Mouse (Mus musculus): Measurements from ENCODE around the gene Gm6525. TPM values are rescaled to one million over a fixed set of nuclear protein-coding genes. Genes with fewer than 3 reads are reported as not detected.

The Gm6525 gene
- not detected in 4 replicates for total RNA-seq (2023; ENCODE audit: inconsistent age)

GRCm38 (mm10) chr3:84173581-84174154, at the start of gene Gm6525:
Gm6525 (plus strand) TSS chr3:84174104.

GRCm38 (mm10) chr3:84155558-84156006, 18.3 kb upstream of the Gm6525 start, which contains the start of gene Mnd1:
Mnd1 (minus strand) TSS chr3:84155786.

Other genes with a start within 250 kb of the Gm6525 start
- 499 to 551 TPM (median 527 TPM) in 4 replicates for gene Tmem131l, start 133.9 kb upstream of the Gm6525 start, total RNA-seq (2023; ENCODE audit: inconsistent age)
- gene Mnd1, start 18.3 kb upstream of the Gm6525 start, total RNA-seq (2023; ENCODE audit: inconsistent age), result 1.0 to 3.2 TPM (median 1.2 TPM) in 4 replicates
- gene Trim2, start 132.8 kb downstream of the Gm6525 start, total RNA-seq (2023; ENCODE audit: inconsistent age), result 0.35 to 1.5 TPM (median 0.62 TPM) in 4 replicates